Mouse (Mus musculus): ENCODE results near the gene Prrg4. TPM values are rescaled to one million over a fixed set of nuclear protein-coding genes. Genes with fewer than 3 reads are reported as not detected.

Prrg4 gene
- total and polyA plus RNA-seq, 3 experiments = not detected

GRCm38 (mm10) chr2:104887882-104888566 is 38.3 kb upstream of the Prrg4 start:
- no peak overlapping the region for H3K4me3 ChIP-seq (ENCODE audit: control insufficient read depth in 1 of 2, insufficient read depth in 1 of 2, low read depth in 2 of 2, low read length in 2 of 2)
- DNase-seq (ENCODE audit: low read depth, low spot score) = peak; percentile 90
- H3K9me3 ChIP-seq (replicated peaks; ENCODE audit: insufficient read depth, low read length) = no peaks in the 10 kb centered on the region
- H3K79me2 ChIP-seq (ENCODE audit: control insufficient read depth, insufficient read depth, low read length, poor library complexity) = no peaks in the 10 kb centered on the region
- no peaks in the 10 kb centered on the region for H3K4me1 ChIP-seq (ENCODE audit: control insufficient read depth in 1 of 2, insufficient read depth in 2 of 2, low read length in 2 of 2)
- H3K36me3 ChIP-seq (ENCODE audit: control insufficient read depth in 1 of 2, insufficient read depth in 2 of 2, low read length in 2 of 2) = no peaks in the 10 kb centered on the region
- TF ChIP-seq NELFE (IDR thresholded peaks at IDR 0.05; ENCODE audit: low read depth, low read length) (no peak), POLR2AphosphoS5 (IDR thresholded peaks at IDR 0.05; ENCODE audit: borderline replicate concordance, low read depth, low read length) (no peak), ZNF384 (IDR thresholded peaks at IDR 0.05; ENCODE audit: low read depth, low read length) (0 out of 2 replicates have a peak, but pooled peaks have one; percentile 11), MEF2A (IDR thresholded peaks at IDR 0.05; ENCODE audit: extremely low read depth, insufficient replicate concordance, low read depth, low read length, poor library complexity, severe bottlenecking) (no peak), POLR2AphosphoS2 (IDR thresholded peaks at IDR 0.05; ENCODE audit: low read length) (no peak), TCF12 (IDR thresholded peaks at IDR 0.05; ENCODE audit: low read depth, low read length) (0 out of 2 replicates have a peak, but pooled peaks have one; percentile 29), MAZ (IDR thresholded peaks at IDR 0.05; ENCODE audit: low read depth, low read length) (no peak), SIN3A (IDR thresholded peaks at IDR 0.05; ENCODE audit: low read length) (peak; percentile 56; the same call in 1 of the 2 replicates), JUND (IDR thresholded peaks at IDR 0.05; ENCODE audit: low read depth, low read length) (no peak), ETS1 (IDR thresholded peaks at IDR 0.05; ENCODE audit: low read depth, low read length) (no peak), CTCF (IDR thresholded peaks at IDR 0.05 in 2 of 3, conservative IDR thresholded peaks at IDR 0.05 in 1 of 3; ENCODE audit: control insufficient read depth in 1 of 3, insufficient read depth in 1 of 3, low read depth in 2 of 3, low read length in 3 of 3, poor library complexity in 1 of 3, severe bottlenecking in 1 of 3) (peak; percentile 90 to 98 (median 90)), GABPA (IDR thresholded peaks at IDR 0.05; ENCODE audit: low read depth, low read length) (no peak), MXI1 (IDR thresholded peaks at IDR 0.05; ENCODE audit: low read depth, low read length) (peak; percentile 39; the same call in 1 of the 2 replicates), RAD21 (IDR thresholded peaks at IDR 0.05; ENCODE audit: low read depth, low read length) (peak; percentile 96), TBP (IDR thresholded peaks at IDR 0.05; ENCODE audit: low read depth, low read length) (peak; percentile 32; the same call in 1 of the 2 replicates), ZC3H11A (IDR thresholded peaks at IDR 0.05; ENCODE audit: low read depth, low read length) (peak; percentile 88), CHD2 (IDR thresholded peaks at IDR 0.05; ENCODE audit: low read length) (no peak), UBTF (IDR thresholded peaks at IDR 0.05; ENCODE audit: borderline replicate concordance, insufficient read depth, low read depth, low read length) (no peak), CHD1 (IDR thresholded peaks at IDR 0.05; ENCODE audit: low read depth, low read length) (no peak), MYC (IDR thresholded peaks at IDR 0.05; ENCODE audit: low read depth, low read length) (peak; percentile 61; the same call in 1 of the 2 replicates), SMC3 (IDR thresholded peaks at IDR 0.05; ENCODE audit: low read depth, low read length) (peak; percentile 91)
- peaks cover 3 to 8% of the 10 kb centered on the region in 2 experiments for H3K27me3 ChIP-seq (ENCODE audit: control insufficient read depth in 1 of 2, insufficient read depth in 2 of 2, low read length in 2 of 2)
- no peak overlapping the region for H3K9ac ChIP-seq (ENCODE audit: control insufficient read depth, low read depth, low read length, poor library complexity, severe bottlenecking)
- no peak overlapping the region for H3K27ac ChIP-seq (ENCODE audit: control insufficient read depth, low read depth, low read length)

Measured in MEL (cell line).